ENCODE assay signal across 7 mouse cellular contexts in the genomic region with DNA sequence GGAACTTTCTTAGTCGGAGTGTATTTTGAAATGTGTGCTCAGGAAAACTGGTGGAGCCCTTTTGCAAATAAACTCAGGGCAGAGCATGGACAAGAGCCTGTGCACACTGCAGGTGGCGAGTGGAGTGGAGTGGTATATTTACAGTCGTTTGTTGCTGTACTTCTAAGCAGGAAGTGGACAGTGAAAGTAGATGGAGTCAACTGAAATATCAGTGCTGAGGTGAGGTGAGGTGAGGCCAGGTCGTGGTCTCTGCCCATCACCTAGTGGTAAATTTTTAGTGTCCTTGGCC. TPM values are rescaled to one million over a fixed set of nuclear protein-coding genes. Genes with fewer than 3 reads are reported as not detected.
DNase-seq lines count a peak whose midpoint lies in the region; ATAC-seq and TF ChIP-seq lines count a peak whose summit lies in the region.

No protein-coding gene starts in this region.

- peaks cover 10% of the 10 kb centered on the region; the same call in 1 of the 2 replicates for H3K36me3 ChIP-seq in lung, embryonic 15.5 days
- H3K36me3 ChIP-seq in liver, embryonic 11.5 days (ENCODE audit: control insufficient read depth, insufficient read depth, low read length): no peaks in the 10 kb centered on the region; the same call in 1 of the 2 replicates
- H3K36me3 ChIP-seq in stomach, embryonic 14.5 days (ENCODE audit: control insufficient read depth, insufficient read depth, low read length): no peaks in the 10 kb centered on the region; the same call in 1 of the 2 replicates

- H3K4me3 ChIP-seq in lung, embryonic 15.5 days: peak overlapping the region; percentile 95
- peak overlapping the region; percentile 100 for H3K4me3 ChIP-seq in embryonic fibroblast, embryonic 13.5 days (ENCODE audit: insufficient read depth, low read length)
- H3K4me3 ChIP-seq in liver, embryonic 11.5 days (ENCODE audit: low read depth, low read length): peak overlapping the region; percentile 95
- H3K4me3 ChIP-seq in stomach, embryonic 14.5 days (ENCODE audit: low read depth, low read length): peak overlapping the region; percentile 96

- H3K27ac ChIP-seq in lung, embryonic 15.5 days: peak overlapping the region; percentile 96; the same call in 1 of the 2 replicates
- H3K27ac ChIP-seq in embryonic fibroblast, embryonic 13.5 days (ENCODE audit: insufficient read depth, low read length): no peak overlapping the region
- H3K27ac ChIP-seq in liver, embryonic 11.5 days (ENCODE audit: low read depth, low read length): no peak overlapping the region
- H3K27ac ChIP-seq in stomach, embryonic 14.5 days (ENCODE audit: low read length): peak overlapping the region; percentile 93; the same call in 1 of the 2 replicates

- no peaks in the 10 kb centered on the region for H3K9me3 ChIP-seq in lung, embryonic 15.5 days
- H3K9me3 ChIP-seq in liver, embryonic 11.5 days (ENCODE audit: control insufficient read depth, low read length): no peaks in the 10 kb centered on the region
- H3K9me3 ChIP-seq in stomach, embryonic 14.5 days (ENCODE audit: control insufficient read depth, low read depth, low read length): no peaks in the 10 kb centered on the region

- WGBS in lung, embryonic 15.5 days: 9% methylated on average over 4 of the region's 4 CpGs
- 23% methylated on average over 4 of the region's 4 CpGs for WGBS in liver, embryonic 11.5 days
- 4% methylated on average over 4 of the region's 4 CpGs for WGBS in stomach, embryonic 14.5 days

- TF ChIP-seq POLR2A in embryonic fibroblast, embryonic 13.5 days (IDR thresholded peaks at IDR 0.05; ENCODE audit: low read depth, low read length): no peak

- no peaks in the 10 kb centered on the region for H3K27me3 ChIP-seq in lung, embryonic 15.5 days
- no peaks in the 10 kb centered on the region for H3K27me3 ChIP-seq in liver, embryonic 11.5 days (replicated peaks; ENCODE audit: control insufficient read depth, insufficient read depth, low read length)
- H3K27me3 ChIP-seq in stomach, embryonic 14.5 days (ENCODE audit: control insufficient read depth, insufficient read depth, low read length): no peaks in the 10 kb centered on the region

- no peak for TF ChIP-seq CTCF in embryonic fibroblast, embryonic 13.5 days (IDR thresholded peaks at IDR 0.05; ENCODE audit: borderline replicate concordance, insufficient read depth, low read length)

- no peak for DNase-seq in lung, postnatal 14 days
- DNase-seq in liver, embryonic 11.5 days (ENCODE audit: low spot score): no peak
- DNase-seq in retina, embryonic 14.5 days (ENCODE audit: low spot score): no peak
- DNase-seq in urinary bladder, postnatal 25 days (ENCODE audit: low spot score): no peak

- peak overlapping the region; percentile 97 for H3K9ac ChIP-seq in lung, embryonic 15.5 days
- H3K9ac ChIP-seq in liver, embryonic 11.5 days (ENCODE audit: low read depth, low read length): peak overlapping the region; percentile 95
- peak overlapping the region; percentile 99 for H3K9ac ChIP-seq in stomach, embryonic 14.5 days (replicated peaks; ENCODE audit: low read depth, low read length)

- peaks cover 56% of the 10 kb centered on the region for H3K4me1 ChIP-seq in lung, embryonic 15.5 days
- H3K4me1 ChIP-seq in embryonic fibroblast, embryonic 13.5 days (ENCODE audit: control insufficient read depth, insufficient read depth, low read length): peaks cover 13% of the 10 kb centered on the region
- peaks cover 34% of the 10 kb centered on the region for H3K4me1 ChIP-seq in liver, embryonic 11.5 days (replicated peaks; ENCODE audit: control insufficient read depth, insufficient read depth, low read length)
- H3K4me1 ChIP-seq in stomach, embryonic 14.5 days (ENCODE audit: control insufficient read depth, insufficient read depth, low read length): peaks cover 36% of the 10 kb centered on the region

- H3K4me2 ChIP-seq in lung, embryonic 15.5 days: peak overlapping the region; percentile 67
- H3K4me2 ChIP-seq in liver, embryonic 11.5 days: peak overlapping the region; percentile 95
- H3K4me2 ChIP-seq in stomach, embryonic 14.5 days (replicated peaks; ENCODE audit: low read depth, low read length): peak overlapping the region; percentile 98

- no peak for ATAC-seq in lung, embryonic 15.5 days (ENCODE audit: borderline replicate concordance, extremely low read depth, low FRiP score, low TSS enrichment)
- no peak for ATAC-seq in liver, embryonic 11.5 days (replicated peaks; ENCODE audit: low FRiP score)
- ATAC-seq in stomach, embryonic 14.5 days (ENCODE audit: insufficient number of reproducible peaks, insufficient read depth, low FRiP score, low read depth): no peak

RNA-seq across cellular contexts. Expression of a gene that starts 6.6 kb away (rescaled TPM):
- polyA plus RNA-seq in lung, embryonic 15.5 days (2015; fragmentation: Nextera tagmentation; extraction: Ambion mirVana): 552 and 563 TPM in 2 replicates
- 1,011 and 1,281 TPM in 2 replicates for polyA plus RNA-seq in embryonic fibroblast, embryonic 13.5 days (2011; ENCODE audit: insufficient read length, low read depth, missing spikeins)
- 326 TPM in 2 replicates for polyA plus RNA-seq in liver, embryonic 11.5 days (2014; fragmentation: Nextera tagmentation; extraction: Ambion mirVana)
- 758 and 780 TPM in 2 replicates for polyA plus RNA-seq in stomach, embryonic 14.5 days (2014; fragmentation: Nextera tagmentation; extraction: Ambion mirVana)

Comparison
In these comparisons a context has a peak if more than half of its experiments do, and no peak if none do; other contexts are left out.
1. H3K27ac ChIP-seq: peak in lung, embryonic 15.5 days (single experiment) and stomach, embryonic 14.5 days (single experiment); none in embryonic fibroblast, embryonic 13.5 days (single experiment) and liver, embryonic 11.5 days (single experiment).
2. Peak in every context shown above with its lines, with median percentiles within 50 percentile points of each other: H3K4me2 ChIP-seq, H3K4me3 ChIP-seq and H3K9ac ChIP-seq.